Mouse (Mus musculus) bone marrow macrophage, adult 2 months (primary cell): ENCODE data around the gene Trmt2a.

Source experiments
- CTCF ChIP-seq: IDR thresholded peaks from 2 replicates; pipeline ENCODE4 v1.5.1; 2012; ENCODE audit warnings: low read depth, mild to moderate bottlenecking, low read length, moderate library complexity
- POLR2A ChIP-seq: IDR thresholded peaks from 2 replicates; pipeline ENCODE4 v1.6.1; 2012; ENCODE audit warnings: mild to moderate bottlenecking, low read depth, low read length, borderline replicate concordance

DNA sequence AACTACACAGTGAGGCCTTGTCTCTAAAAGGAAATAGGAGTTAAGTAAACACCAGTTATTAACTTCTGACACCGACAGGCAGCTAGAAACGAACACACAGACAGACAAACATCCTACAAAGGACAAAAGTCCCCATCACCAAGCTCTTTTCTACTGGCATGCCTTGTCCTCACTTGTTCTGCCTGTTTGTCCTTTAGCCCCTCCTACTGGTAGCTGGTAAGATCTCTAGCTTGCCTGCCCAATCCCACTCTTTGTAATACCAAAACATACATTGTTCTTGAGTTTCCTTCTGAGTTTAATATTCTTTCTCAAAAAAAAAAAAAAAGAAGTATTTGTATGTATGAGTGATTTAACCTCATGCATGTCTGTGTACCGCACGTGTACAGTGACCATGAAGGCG is 19.7 kb downstream of the Trmt2a start:
- no peak for TF ChIP-seq CTCF
- no peak for TF ChIP-seq POLR2A
